Mouse (Mus musculus) activated CD4-positive, CD25-positive, alpha-beta regulatory T cell, adult 4 months (primary cell): ENCODE data around the gene Klhl2. TPM values are rescaled to one million over a fixed set of nuclear protein-coding genes. Genes with fewer than 3 reads are reported as not detected.
A peak's percentile ranks its signal among the peaks of the same experiment; 100 is the strongest.

Experiments used
- ATAC-seq: one replicate; pipeline ENCODE4 v1.8.0; 2017
- polyA plus RNA-seq, 2 experiments: library from polyadenylated mRNA; unstranded; fragments of 100-300 nt; shearing (Covaris generic); gene quantifications; one replicate each; pipeline ENCODE4 v1.2.1; 2017

Gene Klhl2
- polyA plus RNA-seq, 2 experiments from 2014 or later = 4.6 to 6.3 TPM

DNA sequence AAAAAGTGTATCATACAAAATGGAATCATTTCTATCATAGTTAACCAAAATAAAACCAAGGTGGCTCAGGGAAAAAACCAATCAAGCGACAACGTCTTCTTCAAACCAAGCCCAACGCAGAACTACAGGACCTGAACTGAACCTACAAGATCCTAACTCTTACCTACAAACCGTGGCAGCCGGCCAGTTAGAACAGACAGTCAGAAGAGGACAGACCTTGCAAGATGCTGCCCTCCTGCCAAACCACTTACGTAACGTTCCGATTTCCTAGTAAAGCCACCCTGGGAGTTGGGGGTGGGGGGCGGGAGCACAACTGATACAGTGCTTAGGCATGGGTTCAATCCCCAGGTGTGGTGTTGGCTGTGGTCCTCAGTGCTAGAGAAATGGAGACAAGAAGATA, 82.8 kb downstream of the Klhl2 start:
- ATAC-seq = no peak

- no peak for ATAC-seq
These were observed 85.7 kb downstream of the Klhl2 start for GRCm38 (mm10) chr8:64764075-64764474.

GRCm38 (mm10) chr8:64762751-64763150, 87.1 kb downstream of the Klhl2 start:
- no peak for ATAC-seq

GRCm38 (mm10) chr8:64761430-64761829, 88.4 kb downstream of the Klhl2 start:
- no peak for ATAC-seq

GRCm38 (mm10) chr8:64757956-64758355, 91.9 kb downstream of the Klhl2 start:
- no peak for ATAC-seq

- no peak for ATAC-seq
These were observed 103.4 kb downstream of the Klhl2 start for GRCm38 (mm10) chr8:64746215-64747058.

DNA sequence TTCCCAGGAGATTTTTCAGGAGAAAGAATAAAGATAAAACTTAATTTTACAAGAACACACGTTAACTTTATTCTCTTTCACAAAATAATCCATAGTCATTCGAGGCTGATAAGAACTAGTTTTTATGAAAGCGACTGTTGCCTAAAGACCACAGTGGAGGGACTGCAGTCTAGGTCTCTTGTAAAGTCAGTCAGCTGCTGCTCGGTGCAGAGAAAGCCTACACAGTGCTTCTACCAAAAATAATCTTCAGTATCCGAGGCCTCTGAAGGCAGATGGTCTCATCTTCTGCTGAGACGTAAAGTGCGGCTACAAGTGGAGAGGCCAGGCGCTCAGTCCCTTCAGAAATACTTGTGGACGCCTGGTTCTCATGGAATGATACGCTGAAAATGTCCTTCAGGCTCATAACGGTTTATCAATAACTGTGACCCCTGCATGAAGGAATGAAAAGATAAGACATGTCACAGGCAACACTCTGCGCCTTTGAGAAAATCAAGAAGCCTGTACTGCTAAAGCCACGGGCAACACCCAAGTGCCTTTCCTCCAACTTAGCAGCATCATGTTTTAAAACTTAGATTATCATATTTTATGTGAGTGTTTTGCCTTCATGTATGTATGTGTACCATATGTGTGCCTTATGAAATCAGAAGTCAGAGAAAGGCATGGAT, 109.1 kb downstream of the Klhl2 start:
- no peak for ATAC-seq

GRCm38 (mm10) chr8:64738916-64739315, 110.9 kb downstream of the Klhl2 start:
- no peak for ATAC-seq

DNA sequence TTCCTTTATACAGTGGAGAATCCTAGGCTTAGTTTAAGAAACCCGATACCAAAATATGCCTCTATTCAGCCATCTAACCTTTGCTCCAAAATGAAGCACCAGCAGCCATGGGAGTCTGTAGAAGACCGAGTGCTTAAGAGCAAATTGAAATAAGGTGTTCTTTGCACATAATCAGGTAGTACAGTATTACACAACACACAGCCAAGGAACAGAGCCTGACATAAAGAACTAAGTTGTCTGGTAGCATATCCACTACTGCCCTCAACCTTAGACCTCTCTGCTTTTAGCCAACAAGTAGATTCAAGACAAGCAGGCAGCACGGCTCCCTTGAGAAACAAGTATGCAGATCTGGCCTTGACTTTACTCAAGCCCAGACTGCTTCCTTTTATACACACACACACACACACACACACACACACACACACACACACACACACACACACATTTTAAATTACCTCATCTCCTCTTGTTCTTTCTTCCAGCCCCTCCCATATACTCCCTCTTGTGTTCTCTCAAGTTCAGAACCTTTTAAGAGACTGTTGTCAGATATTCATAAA, 113.0 kb downstream of the Klhl2 start:
- ATAC-seq = no peak

DNA sequence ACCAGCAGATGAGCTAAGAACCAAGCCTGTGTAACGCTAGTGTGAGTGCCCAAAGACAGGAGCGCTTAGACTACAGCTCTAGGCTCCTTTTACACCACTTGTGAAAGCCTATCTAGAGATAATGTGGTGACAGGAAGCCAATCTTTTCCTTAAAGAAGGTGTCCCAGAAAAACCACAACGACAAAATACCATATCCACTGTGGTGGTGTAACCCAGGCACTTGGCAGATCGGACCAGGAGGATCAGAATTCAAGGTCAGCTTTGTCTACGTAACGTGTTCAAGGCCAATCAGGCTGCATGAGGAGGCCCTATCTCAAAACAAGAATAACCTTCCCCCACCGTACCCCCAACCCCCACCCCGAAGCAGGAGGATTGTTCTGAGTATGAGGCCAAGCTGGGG, 114.7 kb downstream of the Klhl2 start:
- no peak for ATAC-seq

DNA sequence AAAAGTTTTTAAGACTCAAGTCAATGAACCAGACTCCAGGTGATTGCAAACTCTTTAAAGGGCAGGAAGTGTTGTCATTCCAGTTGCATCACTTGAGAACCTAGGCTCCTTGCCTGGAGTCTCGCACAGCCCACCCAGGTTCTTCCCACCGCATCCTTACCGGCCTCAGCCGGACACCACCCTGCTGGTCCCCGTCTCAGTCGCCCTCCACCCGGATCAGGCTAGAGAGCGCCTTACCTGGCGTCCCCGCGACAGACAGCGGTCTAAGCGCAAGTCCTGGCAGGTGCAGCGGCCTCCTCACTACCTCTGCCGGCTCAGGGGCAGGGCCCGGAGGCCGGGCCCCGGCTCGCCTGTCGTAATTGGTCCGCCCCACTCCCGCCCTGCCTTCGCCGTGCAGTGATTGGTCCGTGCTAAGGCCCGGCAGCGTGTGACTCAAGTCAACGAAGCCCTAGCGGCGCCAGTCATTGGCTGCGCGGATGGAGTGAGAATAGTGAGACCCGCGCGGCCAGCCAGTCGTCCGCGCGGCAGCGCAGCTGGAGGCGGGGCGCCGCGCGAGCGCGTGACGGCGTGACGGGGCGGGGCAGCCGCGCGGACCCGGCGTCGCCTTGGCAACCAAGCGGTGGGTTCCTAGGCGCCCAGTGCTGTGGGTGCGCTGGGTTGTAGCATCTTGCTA, 116.4 kb downstream of the Klhl2 start, which contains the start of gene Msmo1:
Gene Msmo1 (minus strand): TSS at position 522 of the 673 bp plus-strand sequence.
- peak; percentile 97 for ATAC-seq

DNA sequence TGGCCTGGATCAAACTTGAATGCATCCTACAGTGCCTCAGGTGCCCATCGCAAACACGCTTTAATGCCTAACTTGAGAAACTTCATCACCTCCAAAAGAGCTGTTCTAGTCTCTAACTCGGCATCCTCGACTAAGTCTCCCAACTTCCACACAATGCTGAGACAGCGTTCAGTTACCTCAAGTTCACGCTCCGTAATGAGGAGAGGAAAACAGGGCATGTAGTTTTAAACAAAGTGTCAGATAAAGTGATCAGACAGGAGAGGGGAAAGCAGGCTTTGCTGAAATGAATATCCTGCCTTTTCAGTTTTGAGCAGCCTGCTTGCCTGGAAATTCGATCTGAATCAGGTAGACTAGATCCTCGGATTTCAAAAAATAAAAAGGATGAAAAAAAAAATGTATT, 117.2 kb downstream of the Klhl2 start:
- no peak for ATAC-seq

DNA sequence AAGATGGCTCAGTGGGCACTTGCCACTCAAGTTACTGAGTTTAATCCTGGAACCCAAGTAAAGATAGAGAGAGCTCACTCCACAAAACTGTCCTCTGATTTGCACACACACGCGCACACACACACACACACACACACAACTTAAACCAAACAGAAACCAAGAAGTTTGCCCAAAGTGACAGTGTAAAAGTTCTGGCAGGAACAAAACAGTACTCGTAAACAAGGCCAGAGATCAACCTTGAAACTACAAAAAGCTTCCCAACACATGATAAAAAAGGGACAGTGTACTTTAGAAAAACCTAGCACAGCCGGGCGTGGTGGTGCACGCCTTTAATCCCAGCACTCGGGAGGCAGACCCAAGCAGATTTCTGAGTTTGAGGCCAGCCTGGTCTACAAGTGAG, 121.7 kb downstream of the Klhl2 start:
- ATAC-seq = no peak

GRCm38 (mm10) chr8:64726190-64726695, 123.6 kb downstream of the Klhl2 start:
- no peak for ATAC-seq

DNA sequence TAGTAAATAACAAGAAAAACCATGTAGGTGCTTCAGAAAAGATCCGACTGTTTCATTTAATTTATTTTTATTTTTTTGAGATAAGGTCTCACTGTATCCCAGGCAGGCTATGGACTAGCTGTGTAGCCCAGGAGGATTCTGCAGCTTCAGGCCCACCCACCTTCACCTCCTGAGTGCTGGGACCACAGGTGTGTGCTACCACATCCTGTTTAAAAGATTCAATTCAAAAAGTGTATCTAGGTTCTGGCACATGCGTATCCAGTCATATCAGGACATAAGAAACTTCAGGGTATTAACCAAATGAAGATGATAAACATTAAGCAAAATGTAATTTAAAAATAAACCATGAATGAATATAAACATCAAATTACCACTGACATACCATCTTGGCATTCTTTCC, 126.6 kb downstream of the Klhl2 start:
- ATAC-seq = peak; percentile 83

DNA sequence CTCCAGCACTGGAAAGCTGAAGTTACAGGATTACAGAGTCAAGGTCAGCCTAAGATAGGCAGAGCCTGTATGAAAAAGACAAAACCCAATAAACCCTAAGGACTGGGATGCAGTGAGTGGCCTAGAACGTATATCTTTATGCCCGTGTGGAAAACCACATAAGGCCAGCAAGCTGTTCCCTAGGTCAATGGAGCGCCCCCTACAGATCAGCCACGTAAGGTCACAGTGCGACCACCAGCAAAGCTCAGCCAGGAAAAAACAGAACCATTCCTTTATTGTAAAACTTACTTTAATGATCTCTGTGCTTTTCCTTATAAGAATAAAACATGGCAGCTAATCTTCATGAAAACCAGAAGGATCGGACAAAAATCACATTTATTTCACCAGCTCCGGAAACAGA, 131.9 kb downstream of the Klhl2 start:
- no peak for ATAC-seq

DNA sequence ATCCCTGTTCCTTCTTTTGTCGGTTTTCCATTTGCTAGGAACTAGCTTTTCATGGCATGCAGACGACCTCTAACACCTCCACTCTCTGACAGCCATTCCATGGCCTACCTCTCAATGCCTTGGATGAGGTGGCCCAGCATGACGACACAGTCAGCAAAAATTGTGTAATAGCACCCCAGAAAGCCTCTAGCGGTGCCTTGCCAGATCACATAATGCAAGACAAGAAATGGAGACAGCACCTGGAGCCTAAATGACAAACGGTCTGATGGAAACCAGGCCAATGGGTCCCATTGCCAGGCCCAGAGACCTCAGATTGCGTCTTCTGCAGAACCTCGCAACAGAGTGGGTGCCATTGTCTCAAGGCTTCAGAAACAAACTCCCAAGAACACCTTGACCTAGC, 137.3 kb downstream of the Klhl2 start:
- no peak for ATAC-seq

DNA sequence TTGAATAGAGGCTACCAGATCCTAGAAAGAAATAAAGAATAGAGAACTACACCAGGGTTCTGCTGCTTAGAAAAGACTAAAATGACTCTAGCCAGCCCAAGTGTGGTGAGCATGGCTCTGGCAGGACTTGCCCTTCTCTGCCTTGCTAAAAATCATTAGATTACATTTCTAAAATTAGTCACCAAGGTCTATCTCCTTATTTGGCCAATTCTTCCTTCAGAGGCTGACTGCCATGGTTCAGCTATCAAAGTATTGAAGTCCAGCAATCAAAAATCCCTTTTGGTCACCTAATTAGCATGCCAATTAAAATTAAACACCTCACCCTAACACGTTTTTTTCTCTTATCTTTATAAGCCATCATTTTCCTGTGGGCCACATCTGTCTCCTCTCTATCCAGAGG, 138.3 kb downstream of the Klhl2 start:
- ATAC-seq = no peak

DNA sequence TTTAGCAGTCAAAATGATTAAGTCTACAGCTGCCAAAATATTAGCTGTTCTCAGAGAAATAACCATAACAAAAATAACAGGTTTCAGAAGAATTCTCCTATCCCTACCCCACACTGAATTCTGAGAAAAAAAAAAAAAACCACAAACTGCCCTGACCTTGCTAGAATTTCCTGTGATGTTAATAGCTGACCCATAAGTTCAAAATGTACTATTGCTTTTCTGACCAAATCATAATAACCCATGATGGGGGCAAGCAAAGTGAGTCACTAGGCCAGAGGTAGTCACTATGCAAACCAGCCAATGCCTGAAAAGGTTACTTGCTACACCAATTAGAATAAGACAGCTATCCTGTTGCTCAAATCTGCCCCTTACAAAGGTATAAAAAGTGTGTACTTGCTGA, 142.3 kb downstream of the Klhl2 start:
- ATAC-seq = no peak

- ATAC-seq = no peak
These were observed 146.6 kb downstream of the Klhl2 start for GRCm38 (mm10) chr8:64703191-64703590.

- peak; percentile 81 for ATAC-seq
These were observed 157.1 kb downstream of the Klhl2 start, which contains the start of gene Cpe for GRCm38 (mm10) chr8:64692651-64693201. Cpe (minus strand) TSS chr8:64693054.

DNA sequence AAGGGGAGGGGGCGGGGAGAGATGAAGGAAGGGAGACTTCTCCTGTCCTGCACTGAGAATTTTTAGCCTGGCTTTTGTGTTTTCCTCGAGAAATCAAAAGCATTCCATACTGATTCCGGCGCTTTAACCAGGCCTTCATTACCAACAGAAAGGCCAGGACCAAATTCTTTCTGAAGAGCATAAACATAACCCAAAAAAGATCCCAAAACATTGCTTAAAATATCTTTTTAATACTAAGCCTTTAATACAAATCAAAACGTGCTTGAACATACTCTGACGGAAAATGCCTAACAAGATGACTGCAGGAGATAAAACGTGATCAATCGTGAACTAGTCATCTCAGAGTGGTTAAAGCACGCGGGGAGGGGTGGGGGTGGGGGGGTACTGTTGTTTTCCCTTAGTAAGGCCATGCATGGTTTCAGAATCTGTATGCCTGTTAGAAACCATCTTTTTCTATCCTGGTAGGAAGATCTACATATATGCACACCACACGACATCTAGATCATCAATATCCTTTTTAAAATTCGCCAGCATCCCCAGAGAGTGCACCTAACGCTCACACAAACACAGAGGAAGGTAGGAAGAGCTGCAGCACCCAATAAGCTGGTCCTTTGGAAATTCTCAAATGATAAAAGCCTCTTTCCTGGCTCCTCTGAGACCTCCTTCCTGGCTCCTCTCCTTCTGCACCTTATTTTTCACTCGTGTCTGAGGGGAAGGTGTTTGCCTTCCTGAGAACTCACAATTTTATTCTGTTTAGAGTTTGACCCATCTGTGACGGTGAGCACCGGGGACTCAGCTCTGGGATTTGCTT, 158.0 kb downstream of the Klhl2 start:
- ATAC-seq = no peak
